Comparison of ENCODE assay signal across 21 mouse cellular contexts in genomic region chr17:66439888-66440287, GRCm38 (mm10). TPM values are rescaled to one million over a fixed set of nuclear protein-coding genes. Genes with fewer than 3 reads are reported as not detected.
DNase-seq lines count a peak whose midpoint lies in the region; ATAC-seq and TF ChIP-seq lines count a peak whose summit lies in the region.
"Had no signal": no experiment of that assay in that cellular context is flagged by ENCODE, and none has a peak within 500 bp of the region (broad histone marks: within the 10 kb centered on the region; RNA-seq: fewer than 3 reads in every experiment).

No protein-coding gene starts in this region.

- no peaks in the 10 kb centered on the region for H3K27me3 ChIP-seq in limb, embryonic 11.5 days (ENCODE audit: control insufficient read depth, insufficient read depth, low read length)
- H3K27me3 ChIP-seq: CH12.LX; heart, embryonic 13.5 days; limb, embryonic 15.5 days had no signal

- H3K4me1 ChIP-seq in ES-E14 (ENCODE audit: control insufficient read depth in 2 of 2, insufficient read depth in 2 of 2, low read length in 2 of 2, poor library complexity in 1 of 2), result peaks cover 14 to 27% of the 10 kb centered on the region in 2 experiments
- H3K4me1 ChIP-seq in limb, embryonic 11.5 days (ENCODE audit: control insufficient read depth, insufficient read depth, low read length), result peaks cover 15% of the 10 kb centered on the region

- no peak for ATAC-seq in limb, embryonic 11.5 days (ENCODE audit: insufficient number of reproducible peaks, low FRiP score, low TSS enrichment, low read depth)
- ATAC-seq: inflammation-experienced regulatory T-cells, adult 6 months; lung, postnatal 0 days had no signal

- H3K36me3 ChIP-seq in ES-E14 (ENCODE audit: control insufficient read depth, insufficient read depth, low read length, poor library complexity, severe bottlenecking), result peaks cover 30% of the 10 kb centered on the region
- H3K36me3 ChIP-seq in limb, embryonic 11.5 days (ENCODE audit: control insufficient read depth, insufficient read depth, low read length), result no peaks in the 10 kb centered on the region
- H3K36me3 ChIP-seq: limb, embryonic 15.5 days had no signal

- H3K4me3 ChIP-seq in left cerebral cortex, adult 2 months, result no peak overlapping the region
- peak overlapping the region in 1 of 2 experiments; percentile 26; a peak in 1 of 4 replicates for H3K4me3 ChIP-seq in ES-E14 (ENCODE audit: insufficient read depth in 1 of 2, low read depth in 1 of 2, low read length in 2 of 2, poor library complexity in 1 of 2, severe bottlenecking in 1 of 2)
- no peak overlapping the region for H3K4me3 ChIP-seq in limb, embryonic 11.5 days (ENCODE audit: low read depth, low read length)
- H3K4me3 ChIP-seq: heart, embryonic 13.5 days; limb, embryonic 15.5 days had no signal

- intact Hi-C loops in left cerebral cortex, adult 2 months (cut with DNase I), result no loop called here

- in situ Hi-C loops in ES-E14 (cut with MboI; ENCODE audit: low sequenced_read_pairs in 2 of 2, unreplicated experiment in 2 of 2), result no loop called here

- WGBS in limb, embryonic 11.5 days, result 73% methylated on average over 8 of the region's 8 CpGs

- peak overlapping the region; percentile 61 for H3K27ac ChIP-seq in left cerebral cortex, adult 2 months
- H3K27ac ChIP-seq in ES-E14 (ENCODE audit: insufficient read depth, low read depth, low read length, poor library complexity, severe bottlenecking), result peak overlapping the region; percentile 92
- H3K27ac ChIP-seq in limb, embryonic 11.5 days (replicated peaks; ENCODE audit: low read depth, low read length), result 0 out of 2 replicates have a peak overlapping the region, but pooled peaks have one; percentile 33
- H3K27ac ChIP-seq: heart, embryonic 13.5 days; limb, embryonic 15.5 days had no signal

- TF ChIP-seq CTCF in left cerebral cortex, adult 2 months (IDR thresholded peaks at IDR 0.05), result no peak

- no peak overlapping the region for H3K9ac ChIP-seq in ES-E14 (ENCODE audit: insufficient read depth, low read depth, low read length, poor library complexity, severe bottlenecking)
- no peak overlapping the region for H3K9ac ChIP-seq in limb, embryonic 11.5 days (ENCODE audit: low read length)
- H3K9ac ChIP-seq: heart, embryonic 13.5 days; limb, embryonic 15.5 days had no signal

- DNase-seq in cerebellum, adult 9-11 months, result peak; percentile 21
- DNase-seq in cerebellum, adult 9-10 months, result no peak
- no peak for DNase-seq in left cerebral cortex, adult 2 months (ENCODE audit: extremely low spot score in 1 of 2, low spot score in 2 of 2)
- DNase-seq in left cerebral cortex, adult 18-20 months (ENCODE audit: low spot score in 2 of 2), result no peak
- DNase-seq in ES-E14 (ENCODE audit: low read depth, low spot score), result no peak
- DNase-seq in limb, embryonic 11.5 days (ENCODE audit: low spot score), result no peak
- no peak for DNase-seq in kidney, postnatal 36 days
- no peak for DNase-seq in kidney, adult 9 months
- DNase-seq: adrenal gland, adult 8-10 months; kidney, adult 2 months; kidney, postnatal 25 days; right cerebral cortex, postnatal 4 days; thymus, adult 2 months had no signal

- H3K4me2 ChIP-seq in limb, embryonic 11.5 days (ENCODE audit: low read depth, severe bottlenecking), result no peak overlapping the region
- H3K4me2 ChIP-seq: heart, embryonic 13.5 days; limb, embryonic 15.5 days had no signal

- H3K9me3 ChIP-seq in ES-E14 (ENCODE audit: control insufficient read depth, insufficient read depth, low read depth, low read length), result no peaks in the 10 kb centered on the region
- no peaks in the 10 kb centered on the region for H3K9me3 ChIP-seq in limb, embryonic 11.5 days (ENCODE audit: control insufficient read depth, low read length)
- H3K9me3 ChIP-seq: heart, embryonic 13.5 days; limb, embryonic 15.5 days had no signal

TF ChIP-seq in ES-E14, 5 proteins besides CTCF, POLR2A, EP300 and RAD21:
- no peak for TF ChIP-seq ZC3H11A (IDR thresholded peaks at IDR 0.05; ENCODE audit: borderline replicate concordance, low read depth, low read length)
- no peak for TF ChIP-seq ZNF384 (IDR thresholded peaks at IDR 0.05; ENCODE audit: low read depth, low read length)
- TF ChIP-seq HCFC1 (IDR thresholded peaks at IDR 0.05; ENCODE audit: borderline replicate concordance, insufficient read depth, low read length), result no peak
- no peak for TF ChIP-seq CHD2 (IDR thresholded peaks at IDR 0.05; ENCODE audit: low read depth, low read length)
- TF ChIP-seq MAFK (IDR thresholded peaks at IDR 0.05; ENCODE audit: insufficient read depth, low read depth, low read length), result no peak

RNA-seq across cellular contexts. Expression of gene Mtcl1, which starts 9.7 kb away (rescaled TPM):
- total RNA-seq in left cerebral cortex, adult 2 months (2021), result 100 to 1,000 TPM; 103 to 122 TPM
- 100 to 1,000 TPM; 109 to 122 TPM for total RNA-seq in left cerebral cortex, adult 18-20 months (2021)
- total RNA-seq in ES-E14 (2012; rRNA removed), result 75.8 and 104 TPM in 2 replicates
- 5.7 TPM in 2 replicates for polyA plus RNA-seq in limb, embryonic 11.5 days (2014; fragmentation: Nextera tagmentation; extraction: Ambion mirVana)
- total RNA-seq: CH12.LX; common myeloid progenitor, adult 5-6 weeks; granulocyte monocyte progenitor cell, adult 5-6 weeks; monocyte, adult 5-6 weeks had no signal

Comparison
In these comparisons a context has a peak if more than half of its experiments do, and no peak if none do; other contexts are left out.
1. H3K27ac ChIP-seq: peak in every context shown above with its lines; median percentile 92 in ES-E14; 61 in left cerebral cortex, adult 2 months; 33 in limb, embryonic 11.5 days.